Mouse (Mus musculus): Measurements from ENCODE around the gene Etv1. TPM values are rescaled to one million over a fixed set of nuclear protein-coding genes. Genes with fewer than 3 reads are reported as not detected.

Etv1 gene
- 5.6 and 7.8 TPM in 2 replicates for polyA plus RNA-seq (2012; rRNA removed)

- under 1% methylated on average over 20 of the region's 20 CpGs for WGBS
- DNase-seq: peak; percentile 41
- H3K4me1 ChIP-seq (ENCODE audit: control insufficient read depth, insufficient read depth, low read length): no peaks in the 10 kb centered on the region
- TF ChIP-seq CTCF (IDR thresholded peaks at IDR 0.05; ENCODE audit: insufficient read depth, low read length): no peak
- TF ChIP-seq POLR2A (IDR thresholded peaks at IDR 0.05; ENCODE audit: borderline replicate concordance, extremely low read depth, low read depth, low read length): no peak
- peak within 1 kb of the TSS; percentile 74 for H3K4me3 ChIP-seq (replicated peaks; ENCODE audit: extremely low read depth, low read depth, low read length)
These were observed at the start of gene Etv1 for GRCm38 (mm10) chr12:38779186-38779777. Gene Etv1, plus strand, starts transcription at chr12:38779380.

GRCm38 (mm10) chr12:38729661-38730060 is 49.5 kb upstream of the Etv1 start:
- no peak for TF ChIP-seq POLR2A (IDR thresholded peaks at IDR 0.05; ENCODE audit: borderline replicate concordance, extremely low read depth, low read depth, low read length)
- no peak for TF ChIP-seq CTCF (IDR thresholded peaks at IDR 0.05; ENCODE audit: insufficient read depth, low read length)
- Histone ChIP-seq H3K4me3 (replicated peaks; ENCODE audit: extremely low read depth, low read depth, low read length) (no peak overlapping the region), H3K4me1 (ENCODE audit: control insufficient read depth, insufficient read depth, low read length) (no peaks in the 10 kb centered on the region)
- no peak for DNase-seq
- 73% methylated on average over 3 of the region's 3 CpGs for WGBS

GRCm38 (mm10) chr12:38730791-38731190 is 48.4 kb upstream of the Etv1 start:
- 90% methylated on average over 2 of the region's 2 CpGs for WGBS
- no peak for DNase-seq
- Histone ChIP-seq H3K4me3 (replicated peaks; ENCODE audit: extremely low read depth, low read depth, low read length) (no peak overlapping the region), H3K4me1 (ENCODE audit: control insufficient read depth, insufficient read depth, low read length) (no peaks in the 10 kb centered on the region)
- TF ChIP-seq POLR2A (IDR thresholded peaks at IDR 0.05; ENCODE audit: borderline replicate concordance, extremely low read depth, low read depth, low read length) (no peak), CTCF (IDR thresholded peaks at IDR 0.05; ENCODE audit: insufficient read depth, low read length) (no peak)

- Histone ChIP-seq H3K4me1 (ENCODE audit: control insufficient read depth, insufficient read depth, low read length) (no peaks in the 10 kb centered on the region), H3K4me3 (replicated peaks; ENCODE audit: extremely low read depth, low read depth, low read length) (no peak overlapping the region)
- 44% methylated on average over 2 of the region's 2 CpGs for WGBS
- TF ChIP-seq POLR2A (IDR thresholded peaks at IDR 0.05; ENCODE audit: borderline replicate concordance, extremely low read depth, low read depth, low read length) (no peak), CTCF (IDR thresholded peaks at IDR 0.05; ENCODE audit: insufficient read depth, low read length) (no peak)
- no peak for DNase-seq
These were observed 19.9 kb upstream of the Etv1 start for GRCm38 (mm10) chr12:38759322-38759721.

GRCm38 (mm10) chr12:38777316-38777715 is 1.9 kb upstream of the Etv1 start:
- peak overlapping the region; percentile 8 for H3K4me3 ChIP-seq (replicated peaks; ENCODE audit: extremely low read depth, low read depth, low read length)
- no peaks in the 10 kb centered on the region for H3K4me1 ChIP-seq (ENCODE audit: control insufficient read depth, insufficient read depth, low read length)
- no peak for DNase-seq
- 55% methylated on average over 7 of the region's 7 CpGs for WGBS
- TF ChIP-seq POLR2A (IDR thresholded peaks at IDR 0.05; ENCODE audit: borderline replicate concordance, extremely low read depth, low read depth, low read length): no peak
- no peak for TF ChIP-seq CTCF (IDR thresholded peaks at IDR 0.05; ENCODE audit: insufficient read depth, low read length)

- H3K4me3 ChIP-seq (replicated peaks; ENCODE audit: extremely low read depth, low read depth, low read length): peak overlapping the region; percentile 74
- 7% methylated on average over 6 of the region's 6 CpGs for WGBS
- TF ChIP-seq POLR2A (IDR thresholded peaks at IDR 0.05; ENCODE audit: borderline replicate concordance, extremely low read depth, low read depth, low read length): no peak
- no peak for TF ChIP-seq CTCF (IDR thresholded peaks at IDR 0.05; ENCODE audit: insufficient read depth, low read length)
- H3K4me1 ChIP-seq (ENCODE audit: control insufficient read depth, insufficient read depth, low read length): no peaks in the 10 kb centered on the region
- no peak for DNase-seq
These were observed 1.3 kb upstream of the Etv1 start for GRCm38 (mm10) chr12:38777957-38778298.

GRCm38 (mm10) chr12:38778299-38779075 is 693 bp upstream of the Etv1 start:
- under 1% methylated on average over 36 of the region's 37 CpGs for WGBS
- DNase-seq: peak; percentile 78
- TF ChIP-seq POLR2A (IDR thresholded peaks at IDR 0.05; ENCODE audit: borderline replicate concordance, extremely low read depth, low read depth, low read length) (no peak), CTCF (IDR thresholded peaks at IDR 0.05; ENCODE audit: insufficient read depth, low read length) (no peak)
- H3K4me1 ChIP-seq (ENCODE audit: control insufficient read depth, insufficient read depth, low read length): no peaks in the 10 kb centered on the region
- H3K4me3 ChIP-seq (replicated peaks; ENCODE audit: extremely low read depth, low read depth, low read length): peak overlapping the region; percentile 74

- TF ChIP-seq CTCF (IDR thresholded peaks at IDR 0.05; ENCODE audit: insufficient read depth, low read length): no peak
- TF ChIP-seq POLR2A (IDR thresholded peaks at IDR 0.05; ENCODE audit: borderline replicate concordance, extremely low read depth, low read depth, low read length): no peak
- under 1% methylated on average over 33 of the region's 33 CpGs for WGBS
- H3K4me1 ChIP-seq (ENCODE audit: control insufficient read depth, insufficient read depth, low read length): no peaks in the 10 kb centered on the region
- H3K4me3 ChIP-seq (replicated peaks; ENCODE audit: extremely low read depth, low read depth, low read length): peak overlapping the region; percentile 74
- DNase-seq: peak; percentile 58
These were observed 1.1 kb downstream of the Etv1 start for GRCm38 (mm10) chr12:38780006-38780954.

- DNase-seq: peak; percentile 17
- Histone ChIP-seq H3K4me1 (ENCODE audit: control insufficient read depth, insufficient read depth, low read length) (no peaks in the 10 kb centered on the region), H3K4me3 (replicated peaks; ENCODE audit: extremely low read depth, low read depth, low read length) (peak overlapping the region; percentile 56)
- TF ChIP-seq POLR2A (IDR thresholded peaks at IDR 0.05; ENCODE audit: borderline replicate concordance, extremely low read depth, low read depth, low read length) (no peak), CTCF (IDR thresholded peaks at IDR 0.05; ENCODE audit: insufficient read depth, low read length) (no peak)
- 3% methylated on average over 11 of the region's 11 CpGs for WGBS
These were observed 1.8 kb downstream of the Etv1 start for GRCm38 (mm10) chr12:38780955-38781304.

Data from lung, adult 2 months (tissue).